Mouse (Mus musculus): Measurements from ENCODE around the gene Kcne2.

- TF ChIP-seq CTCF (conservative IDR thresholded peaks at IDR 0.05 in 1 of 2, IDR thresholded peaks at IDR 0.05 in 1 of 2; ENCODE audit: low read depth in 2 of 2, low read length in 2 of 2) (no peak), POLR2A (IDR thresholded peaks at IDR 0.05; ENCODE audit: low read depth, low read length) (no peak), ZMIZ1 (IDR thresholded peaks at IDR 0.05; ENCODE audit: low read depth, low read length) (no peak), ZC3H11A (IDR thresholded peaks at IDR 0.05; ENCODE audit: low read depth, low read length) (no peak), E2F4 (IDR thresholded peaks at IDR 0.05; ENCODE audit: insufficient replicate concordance, low read depth, low read length) (no peak), TCF12 (IDR thresholded peaks at IDR 0.05; ENCODE audit: low read depth, low read length) (no peak)
Measured at GRCm38 (mm10) chr16:92345177-92345576, 53.0 kb downstream of the Kcne2 start.
